Mouse (Mus musculus) embryo, embryonic 11.5 days (tissue): Measurements from ENCODE around the gene Xlr3c.
"Not testable (repeated sequence)": the region's sequence is repeated elsewhere in the genome, so short reads cannot be mapped to it uniquely, and the experiment has no call there.

Experiments
- DNase-seq: peaks from one replicate; pipeline ENCODE4 v3.0.0-alpha.2; 2012; ENCODE audit warnings: low read depth, low spot score

Gene Xlr3c

GRCm38 (mm10) chrX:73265270-73265669 is at the start of gene Xlr3c:
TSS of gene Xlr3c (minus strand) at chrX:73265390.
- DNase-seq = not testable (repeated sequence)

GRCm38 (mm10) chrX:73312522-73312921 is 47.3 kb upstream of the Xlr3c start:
- DNase-seq = no peak

- not testable (repeated sequence) for DNase-seq
These were observed 30.6 kb upstream of the Xlr3c start for GRCm38 (mm10) chrX:73295745-73296144.

GRCm38 (mm10) chrX:73292876-73293275 is 27.7 kb upstream of the Xlr3c start, which contains the start of the genes Xlr5a and Xlr5c:
TSS of gene Xlr5a (minus strand) at chrX:73292976.
TSS of gene Xlr5c (minus strand) at chrX:73292976.
- DNase-seq = not testable (repeated sequence)

GRCm38 (mm10) chrX:73262428-73262827 is 2.8 kb downstream of the Xlr3c start:
- not testable (repeated sequence) for DNase-seq

GRCm38 (mm10) chrX:73242821-73243325 is 22.3 kb downstream of the Xlr3c start, which contains the start of gene Xlr4c:
TSS of gene Xlr4c (minus strand) at chrX:73243130.
- not testable (repeated sequence) for DNase-seq

GRCm38 (mm10) chrX:73229288-73229687 is 35.9 kb downstream of the Xlr3c start:
- no peak for DNase-seq

- DNase-seq = no peak
These were observed 36.5 kb downstream of the Xlr3c start for GRCm38 (mm10) chrX:73228606-73229214.

GRCm38 (mm10) chrX:73227914-73228605 is 37.1 kb downstream of the Xlr3c start, which contains the start of gene F8a:
TSS of gene F8a (plus strand) at chrX:73228291.
- DNase-seq = peak; percentile 46

- DNase-seq = no peak
These were observed 39.8 kb downstream of the Xlr3c start for GRCm38 (mm10) chrX:73225365-73225764.

- not testable (repeated sequence) for DNase-seq
These were observed 51.2 kb downstream of the Xlr3c start, which contains the start of gene Xlr4b for GRCm38 (mm10) chrX:73213819-73214564. TSS of gene Xlr4b (plus strand) at chrX:73214333.
